Mouse (Mus musculus) spleen, adult 2 months (tissue): ENCODE measurements around the gene Nsmce1.

Source experiments
- CTCF ChIP-seq: fragments of 200-500 bp; IDR thresholded peaks from 2 replicates; pipeline ENCODE4 v1.5.1; 2011; ENCODE audit warnings: mild to moderate bottlenecking, inconsistent platforms; ENCODE audit not compliant: insufficient read depth, insufficient read length, insufficient replicate concordance; ENCODE audit errors: extremely low read depth
- POLR2A ChIP-seq: fragments of 200-500 bp; IDR thresholded peaks from 2 replicates; pipeline ENCODE4 v1.6.1; 2011; ENCODE audit warnings: low read depth, low read length, inconsistent platforms

DNA sequence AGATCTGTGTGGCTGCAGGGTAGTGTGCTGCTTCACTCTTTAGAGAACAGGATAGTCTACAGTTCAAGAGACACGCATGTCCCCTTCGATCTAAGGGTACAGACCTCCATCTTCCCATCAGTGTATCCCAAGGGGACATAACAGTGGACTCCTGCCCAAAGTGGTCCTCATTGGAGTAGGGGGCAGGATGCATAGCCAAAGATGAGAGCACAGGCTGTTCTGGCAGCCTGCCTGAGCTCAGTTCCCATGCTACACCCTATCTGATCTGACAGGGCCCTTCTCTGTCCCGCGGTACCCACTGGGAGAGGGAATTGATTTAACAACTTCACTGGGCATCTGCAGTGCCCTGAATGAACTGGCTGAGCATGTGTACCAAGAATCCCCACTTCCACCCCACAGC lies 37.7 kb downstream of the Nsmce1 start:
- TF ChIP-seq CTCF (no peak), POLR2A (no peak)
